Mouse (Mus musculus): ENCODE data around the gene Slc47a1.

Gene Slc47a1

DNA sequence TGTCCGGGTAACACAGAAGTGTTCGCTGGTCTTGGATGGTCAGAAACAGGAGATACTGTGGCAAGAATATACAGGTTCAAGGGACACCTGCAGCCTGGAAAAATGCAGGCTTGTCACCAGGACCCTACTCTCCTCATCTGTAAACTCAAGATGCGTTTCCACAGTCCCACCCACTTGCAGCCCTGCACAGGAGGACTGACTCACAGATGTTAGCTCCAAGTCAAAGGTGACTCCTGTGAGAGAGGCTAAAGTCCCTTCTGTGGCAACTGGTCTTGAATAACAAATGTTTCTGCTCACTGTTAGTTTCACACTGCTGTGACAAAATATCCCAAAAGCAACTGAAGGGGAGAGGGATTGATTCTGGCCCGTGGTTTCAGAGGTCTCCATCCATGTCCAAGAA lies 506 bp upstream of the Slc47a1 start:
- no peak for DNase-seq (ENCODE audit: low read depth, low spot score)

DNA sequence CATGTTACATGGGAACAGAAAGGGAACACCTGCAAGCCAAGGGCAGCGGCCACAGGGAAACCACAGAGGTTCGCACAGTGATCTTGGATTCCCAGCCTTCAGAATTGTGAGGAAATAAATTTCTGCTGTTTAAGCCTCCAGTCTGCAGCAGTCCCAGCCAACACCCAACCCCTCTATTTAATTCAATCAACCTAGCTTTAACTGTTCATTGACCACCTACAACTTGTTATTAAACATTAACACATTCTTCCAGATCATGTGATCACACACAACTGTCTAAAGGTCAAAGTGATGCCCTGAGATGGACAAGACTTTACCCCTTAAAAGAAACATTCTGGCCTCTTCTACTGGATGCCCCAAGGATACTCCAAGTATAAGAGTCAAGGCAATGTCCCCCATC lies 9.5 kb downstream of the Slc47a1 start:
- DNase-seq (ENCODE audit: low read depth, low spot score): no peak

DNA sequence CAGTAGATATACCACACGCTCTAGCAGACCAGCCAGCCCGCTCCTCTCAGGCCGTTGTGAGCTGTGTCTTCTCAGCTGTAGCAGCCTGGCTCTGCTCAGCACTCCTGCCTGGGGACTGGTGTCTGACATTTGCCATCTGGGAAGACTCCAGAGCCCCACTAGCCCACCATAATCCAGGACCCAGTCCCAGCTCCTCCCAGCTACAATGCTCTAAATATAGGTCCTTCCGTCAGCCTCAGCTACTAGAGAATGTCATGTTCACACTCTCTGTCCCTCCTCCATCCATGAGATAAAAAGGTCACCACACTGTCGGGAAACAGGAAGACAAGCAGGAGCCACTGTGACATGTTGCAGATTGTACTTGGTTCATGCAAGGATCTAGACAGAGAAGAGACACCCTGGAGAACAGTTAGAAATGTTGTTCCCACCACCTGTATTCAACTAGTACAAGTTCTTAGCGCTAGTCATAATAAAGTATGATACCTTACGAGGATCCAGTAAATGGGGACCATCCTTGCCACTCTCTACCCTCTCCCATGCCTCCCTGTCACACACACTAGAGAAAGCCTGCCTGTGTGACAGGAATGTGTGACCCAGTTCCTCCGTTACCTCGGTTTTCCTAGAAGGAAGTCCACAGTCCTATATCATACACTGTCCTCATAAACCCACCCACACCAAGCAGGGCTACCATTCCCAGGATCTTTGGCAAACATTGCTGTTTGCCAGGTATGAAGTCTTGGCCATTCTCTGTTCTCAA lies 11.4 kb downstream of the Slc47a1 start:
- DNase-seq (ENCODE audit: low read depth, low spot score): no peak

DNA sequence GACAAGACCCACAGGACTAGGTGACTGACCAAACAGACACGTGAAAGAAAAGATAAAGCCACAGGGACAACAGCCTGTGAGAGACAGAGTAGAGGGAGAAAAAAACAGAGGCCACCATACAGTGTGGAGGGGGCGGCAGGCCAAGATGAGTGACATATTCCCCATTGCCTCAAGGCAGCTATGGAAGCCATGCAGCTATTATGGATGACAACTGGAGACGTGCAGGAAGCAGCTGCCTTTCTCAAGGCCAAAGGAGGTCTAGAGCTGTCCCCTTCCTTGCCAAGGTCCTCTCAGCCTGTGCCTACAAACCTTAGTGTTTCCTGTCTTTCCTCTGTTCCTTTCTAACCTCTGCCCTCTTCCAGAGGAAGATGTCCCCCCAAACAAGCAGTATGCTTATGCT lies 12.2 kb downstream of the Slc47a1 start:
- no peak for DNase-seq (ENCODE audit: low read depth, low spot score)

DNA sequence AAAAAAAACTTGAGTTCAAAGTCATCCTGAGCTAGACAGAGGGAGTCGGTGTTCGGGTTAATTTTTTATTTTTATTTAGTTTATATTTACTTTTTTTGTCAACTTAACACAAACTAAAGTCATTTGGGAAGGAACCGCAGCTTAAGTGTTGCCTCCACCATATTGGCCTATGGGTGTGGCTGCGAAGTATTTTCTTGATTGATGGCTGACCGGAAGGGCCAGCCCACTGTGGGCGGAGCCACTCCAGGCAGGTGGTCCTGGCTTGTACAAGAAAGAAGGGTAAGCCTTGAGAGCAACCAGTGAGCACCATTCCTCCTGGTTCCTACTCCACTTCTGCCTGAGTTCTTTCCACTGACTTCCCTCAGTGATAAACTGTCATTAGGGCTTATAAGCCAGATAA lies 14.0 kb downstream of the Slc47a1 start:
- no peak for DNase-seq (ENCODE audit: low read depth, low spot score)

DNA sequence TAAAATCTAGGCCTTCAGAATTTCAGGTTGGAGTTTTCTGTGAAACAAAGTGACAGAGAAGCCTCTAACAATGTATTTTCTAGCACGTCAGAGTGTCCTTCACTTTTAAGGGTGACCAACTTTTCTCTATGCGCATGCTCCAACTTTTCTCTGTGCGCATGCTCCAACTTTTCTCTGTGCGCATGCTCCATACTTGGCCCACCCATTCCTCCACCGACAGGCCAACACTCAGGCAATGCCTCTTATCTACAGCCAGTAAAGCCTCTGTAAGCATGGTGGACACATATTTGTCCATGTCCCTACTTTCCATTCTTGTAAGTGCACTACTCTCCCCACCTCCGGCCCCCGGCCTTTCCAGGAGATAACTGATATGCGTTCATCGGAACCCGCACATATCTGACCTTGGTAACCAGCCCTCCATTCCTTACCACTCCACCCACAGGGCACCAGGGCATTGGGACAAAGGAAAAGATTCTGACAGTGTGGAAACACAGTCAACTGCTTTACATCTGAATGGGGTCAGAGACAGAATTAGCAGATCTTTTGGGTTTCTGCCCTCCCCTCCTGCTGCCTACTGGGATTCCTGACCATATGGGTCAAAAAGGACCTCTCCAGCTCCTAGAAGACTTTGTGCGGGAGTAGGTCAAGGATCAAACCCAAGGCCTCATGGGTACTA lies 16.5 kb downstream of the Slc47a1 start:
- no peak for DNase-seq (ENCODE audit: low read depth, low spot score)

DNA sequence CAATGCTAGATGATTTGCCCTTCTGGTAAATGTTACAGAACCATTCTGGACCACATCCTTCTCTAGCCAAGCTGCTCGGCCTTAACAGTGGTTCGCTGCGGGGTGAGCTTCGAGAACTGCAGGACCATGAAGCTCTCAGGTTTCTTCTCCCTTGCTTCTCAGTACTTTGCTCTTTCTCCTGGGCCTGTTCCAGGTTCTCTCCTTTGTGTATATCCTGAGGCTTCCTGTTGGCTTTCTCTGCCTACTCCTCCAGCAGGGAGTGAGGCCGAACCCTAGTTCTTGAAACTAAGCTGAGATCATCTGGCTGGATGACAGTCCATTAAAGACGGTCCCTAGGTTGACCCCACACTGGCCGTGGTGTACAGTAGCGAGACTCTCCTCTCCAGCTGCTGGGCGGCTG lies 21.5 kb downstream of the Slc47a1 start:
- DNase-seq (ENCODE audit: low read depth, low spot score): no peak

DNA sequence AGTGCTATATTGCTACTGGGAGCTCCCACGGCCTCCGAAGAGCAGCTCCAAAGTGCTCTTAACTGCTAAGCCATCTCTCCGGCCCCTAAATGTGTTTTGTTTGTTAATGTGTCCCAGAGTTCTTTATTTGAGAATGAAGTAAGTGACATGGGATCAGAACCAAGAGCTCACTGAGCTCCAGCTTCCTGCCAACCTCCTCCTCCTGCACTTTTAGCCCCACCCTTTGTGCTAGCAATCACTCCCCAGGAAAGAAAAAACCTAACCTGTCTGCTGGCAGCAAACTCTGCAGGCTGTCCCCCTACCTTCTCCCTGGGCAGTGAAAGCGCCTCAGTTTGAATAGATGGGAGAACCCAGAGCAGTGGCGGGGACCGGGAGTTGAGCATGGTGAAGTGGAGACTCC lies 22.0 kb downstream of the Slc47a1 start:
- DNase-seq (ENCODE audit: low read depth, low spot score): no peak

DNA sequence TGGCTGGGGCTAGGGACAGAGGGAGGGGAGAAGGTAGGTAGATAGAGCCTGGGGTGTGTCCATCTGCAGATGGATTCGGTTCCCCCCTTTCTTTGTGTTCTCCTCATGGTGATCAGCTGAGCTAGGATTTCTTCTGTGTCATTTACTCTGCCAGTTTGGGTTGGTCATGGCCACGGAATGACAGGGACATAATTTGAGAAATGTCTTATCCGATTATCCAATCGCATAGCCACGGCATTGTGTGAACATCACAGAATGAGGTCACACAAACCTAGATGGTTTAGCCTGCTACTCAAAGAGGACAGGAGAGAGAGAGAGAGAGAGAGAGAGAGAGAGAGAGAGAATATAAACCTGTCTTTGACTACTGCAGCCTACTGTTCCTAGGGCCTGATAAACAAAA lies 22.8 kb downstream of the Slc47a1 start:
- no peak for DNase-seq (ENCODE audit: low read depth, low spot score)

DNA sequence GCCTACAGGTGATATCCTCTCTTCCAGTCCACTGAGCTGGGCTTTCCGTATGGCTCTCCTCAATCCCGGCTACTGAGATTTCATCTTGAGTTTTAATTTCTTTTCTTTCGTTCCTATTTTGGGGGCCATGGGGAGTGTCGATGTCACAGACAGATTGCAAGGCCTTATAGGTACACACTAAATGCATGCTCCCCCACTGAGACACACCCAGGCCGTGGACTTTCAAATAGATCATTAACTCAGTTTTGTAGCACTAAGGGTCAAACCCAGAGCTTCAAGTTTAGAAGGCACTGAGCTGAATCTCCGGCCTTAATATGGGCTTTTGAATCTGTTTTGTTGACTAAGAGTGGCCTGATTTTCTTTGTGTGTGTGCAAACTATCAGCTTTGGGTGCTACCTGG lies 23.8 kb downstream of the Slc47a1 start:
- no peak for DNase-seq (ENCODE audit: low read depth, low spot score)

DNA sequence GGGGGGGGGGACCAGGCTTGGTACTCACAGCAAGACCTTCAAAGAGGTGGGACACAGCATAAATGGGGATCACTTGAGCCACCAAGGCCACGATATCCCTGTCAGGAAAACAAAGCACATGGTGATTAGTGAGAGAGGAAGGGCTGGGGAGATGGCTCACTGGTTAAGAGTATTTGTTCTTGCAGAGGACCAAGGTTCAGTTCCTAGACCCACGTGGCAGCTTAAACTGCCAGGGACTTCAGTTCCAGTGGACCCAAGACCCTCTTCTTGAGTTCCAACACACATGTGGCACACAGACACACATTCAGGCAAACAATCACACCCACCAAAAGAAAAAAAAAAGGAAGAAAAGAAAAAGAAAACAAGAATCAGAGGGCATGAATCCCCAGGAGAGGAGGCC lies 25.1 kb downstream of the Slc47a1 start:
- no peak for DNase-seq (ENCODE audit: low read depth, low spot score)

DNA sequence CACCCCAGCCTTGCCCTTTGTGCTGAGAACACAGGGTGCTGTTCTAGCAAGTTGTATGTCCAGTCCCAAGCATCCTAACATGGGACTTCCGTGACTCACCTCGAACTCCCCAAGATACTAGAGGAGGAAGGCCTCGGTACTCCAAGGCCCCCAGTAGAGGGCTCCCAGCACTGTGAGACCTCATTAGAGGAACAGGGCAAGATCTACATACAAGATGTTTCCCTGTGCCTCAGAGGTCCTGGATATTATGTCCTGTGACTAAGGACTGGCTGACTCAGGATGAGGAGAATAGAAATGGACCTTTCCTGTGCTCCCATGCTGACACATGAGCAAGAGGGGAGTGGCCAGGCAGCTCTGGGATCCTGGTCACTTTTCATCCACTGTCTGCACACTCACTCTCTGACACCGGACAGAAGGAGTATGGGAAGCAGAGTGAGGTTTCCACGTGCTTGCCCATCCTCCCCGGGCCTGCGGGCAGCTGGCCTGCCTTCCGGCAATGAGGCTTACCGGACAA lies 25.9 kb downstream of the Slc47a1 start:
- DNase-seq (ENCODE audit: low read depth, low spot score): peak; percentile 56

DNA sequence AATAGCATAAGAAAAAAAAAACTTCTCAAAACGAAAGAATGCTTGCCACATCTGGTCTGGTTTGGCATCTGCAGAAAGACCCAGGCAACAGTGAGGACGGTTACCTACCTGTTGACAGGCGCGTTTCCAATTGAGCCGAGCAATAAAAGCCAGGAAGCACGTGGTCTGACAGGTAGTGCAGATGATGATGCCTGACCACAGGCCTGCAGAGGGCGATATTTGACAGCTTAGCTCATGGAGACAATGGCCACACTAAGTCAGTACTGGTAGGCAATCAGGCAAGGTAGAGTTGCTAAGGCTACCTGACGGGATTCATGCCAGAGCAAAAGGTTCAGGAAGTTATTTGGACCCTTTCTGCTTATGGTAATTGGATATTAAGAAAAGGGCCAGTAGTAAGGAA lies 28.8 kb downstream of the Slc47a1 start:
- DNase-seq (ENCODE audit: low read depth, low spot score): peak; percentile 55

DNA sequence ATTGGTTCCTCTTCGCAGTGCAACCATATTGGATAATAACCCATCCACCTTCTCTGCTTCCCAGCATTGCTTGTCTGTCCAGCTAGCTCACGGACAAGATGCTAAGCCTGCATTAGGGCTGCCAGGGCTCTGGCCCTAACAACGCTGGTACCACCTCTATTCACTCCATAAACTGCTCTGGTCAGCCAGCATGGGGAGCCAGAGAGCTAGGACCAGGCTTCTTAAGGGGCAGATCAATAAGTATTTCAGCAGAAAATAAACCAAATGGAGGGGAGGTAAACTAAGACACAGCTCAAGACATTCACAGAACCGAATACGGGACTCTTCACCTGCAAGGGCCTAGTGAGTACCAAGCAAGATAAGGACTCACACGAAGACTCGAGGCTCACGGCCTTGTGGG lies 32.0 kb downstream of the Slc47a1 start:
- peak; percentile 3 for DNase-seq (ENCODE audit: low read depth, low spot score)

DNA sequence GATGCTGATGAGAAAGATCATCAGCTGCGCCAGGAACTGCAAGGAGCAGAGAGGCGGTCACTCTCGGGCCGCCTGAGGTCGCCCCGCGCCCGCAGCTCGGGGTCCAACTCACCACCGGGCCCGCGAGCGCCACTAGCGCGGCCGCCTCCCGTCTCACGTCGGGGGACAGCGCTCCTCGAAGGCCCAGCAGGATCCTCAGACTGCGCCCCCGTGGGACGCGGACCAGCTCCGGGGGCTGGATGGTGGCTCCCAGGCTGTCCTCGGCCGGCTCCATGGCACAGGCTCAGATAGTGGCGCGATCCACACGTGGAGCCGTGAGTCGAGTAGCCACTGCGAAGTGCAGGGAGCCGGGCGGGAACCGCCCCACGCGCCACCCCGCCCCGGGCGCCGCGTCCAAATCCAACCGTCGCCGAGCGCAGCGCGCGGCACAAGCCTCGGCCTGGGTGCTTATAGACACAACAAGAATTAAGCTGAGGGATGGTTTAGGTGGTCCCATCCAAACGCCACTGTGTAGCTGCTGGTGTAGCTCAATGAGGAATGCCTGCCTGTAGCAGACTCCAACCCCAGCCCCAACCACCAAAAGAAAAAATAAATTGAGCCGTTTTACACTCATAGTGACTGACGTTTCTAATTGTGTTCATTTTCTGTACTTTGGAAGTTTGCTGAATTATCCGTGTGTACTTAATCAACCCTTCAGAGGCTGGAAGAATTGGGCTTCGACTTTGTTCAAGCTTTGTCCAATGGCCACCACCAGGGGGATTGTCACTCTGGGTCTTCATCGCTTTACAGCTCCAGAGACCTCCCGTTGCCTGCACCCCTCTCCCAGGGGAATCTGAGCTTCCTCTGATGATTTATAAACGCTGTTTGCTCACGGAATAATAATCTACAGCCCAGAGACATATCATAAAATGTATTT lies 35.4 kb downstream of the Slc47a1 start, which contains the start of gene Slc47a2:
TSS of gene Slc47a2 (minus strand) at position 356 of the 916 bp plus-strand sequence.
- no peak for DNase-seq (ENCODE audit: low read depth, low spot score)

DNA sequence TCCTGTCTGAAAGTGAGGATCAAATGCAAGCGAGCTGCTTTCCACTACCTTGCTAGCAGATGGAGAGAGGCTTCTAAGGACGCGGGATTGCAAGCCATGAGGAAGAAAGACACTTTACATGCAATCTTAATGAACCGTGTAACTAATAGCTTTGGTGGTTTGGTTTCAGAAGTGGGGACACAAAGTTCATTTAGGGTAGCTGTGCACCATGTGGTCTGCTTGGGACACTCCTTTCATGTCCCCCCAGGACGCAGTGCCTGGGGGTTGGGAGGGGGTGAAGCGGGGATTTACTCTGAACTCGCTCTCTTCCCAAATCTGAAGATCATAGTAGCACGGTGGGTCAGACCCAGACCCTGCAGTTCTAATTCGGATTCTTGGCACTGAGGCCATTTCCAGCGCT lies 36.2 kb downstream of the Slc47a1 start:
- DNase-seq (ENCODE audit: low read depth, low spot score): no peak

DNA sequence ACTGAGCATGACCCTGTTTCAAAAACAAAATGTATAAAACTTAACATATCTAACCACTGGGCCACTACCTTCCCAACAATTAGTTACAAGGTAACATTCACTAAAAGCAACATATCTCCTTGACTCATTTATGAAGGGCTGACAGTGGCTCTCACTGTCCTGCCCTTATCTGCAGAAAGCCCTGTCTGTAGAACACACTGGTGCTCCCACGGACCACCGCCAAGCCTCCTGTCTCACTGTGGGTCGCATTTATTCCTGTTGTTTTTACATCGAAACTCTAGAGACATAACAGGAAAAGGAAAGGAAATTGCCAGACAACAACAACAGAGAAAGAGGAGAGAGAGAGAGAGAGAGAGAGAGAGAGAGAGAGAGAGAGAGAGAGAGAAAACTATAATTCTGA lies 36.9 kb downstream of the Slc47a1 start:
- DNase-seq (ENCODE audit: low read depth, low spot score): no peak

DNA sequence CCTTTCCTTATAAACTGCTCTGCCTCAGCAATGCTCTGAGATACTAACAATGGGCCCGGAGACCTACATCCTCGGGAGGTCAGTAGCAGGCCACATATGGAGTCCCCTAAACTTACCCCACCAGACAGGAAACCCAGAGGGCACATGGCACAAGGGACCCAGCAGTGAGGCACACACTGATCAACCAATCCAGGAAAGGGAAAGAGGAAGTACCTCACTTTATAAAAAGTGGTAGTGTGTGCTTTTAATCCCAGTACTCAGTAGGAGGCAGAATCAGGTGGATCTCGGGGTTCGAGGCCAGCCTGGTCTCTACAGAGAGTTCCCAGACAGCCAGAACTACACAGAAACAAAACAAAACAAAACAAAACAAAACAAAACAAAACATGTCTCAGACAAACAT lies 37.8 kb downstream of the Slc47a1 start:
- no peak for DNase-seq (ENCODE audit: low read depth, low spot score)

DNA sequence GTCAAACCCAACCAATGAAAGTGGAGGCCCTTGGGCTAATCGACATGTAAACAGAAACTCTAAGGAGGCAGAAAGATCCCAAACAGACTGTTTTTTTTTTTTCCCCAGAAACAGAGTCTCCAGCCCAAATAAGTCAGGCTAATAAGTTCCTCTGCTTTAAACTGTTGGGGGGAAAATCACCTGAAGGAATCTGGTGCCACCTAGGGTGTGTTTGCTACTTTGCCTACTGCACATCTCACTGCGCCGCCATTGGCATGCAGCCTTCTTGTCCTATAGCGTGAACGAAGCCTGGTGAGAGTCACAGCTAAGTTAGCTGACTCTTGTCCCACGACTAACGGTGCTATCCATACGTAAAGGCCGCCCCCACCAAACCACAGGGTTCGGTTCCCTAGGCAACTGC lies 40.6 kb downstream of the Slc47a1 start:
- DNase-seq (ENCODE audit: low read depth, low spot score): peak; percentile 42

DNA sequence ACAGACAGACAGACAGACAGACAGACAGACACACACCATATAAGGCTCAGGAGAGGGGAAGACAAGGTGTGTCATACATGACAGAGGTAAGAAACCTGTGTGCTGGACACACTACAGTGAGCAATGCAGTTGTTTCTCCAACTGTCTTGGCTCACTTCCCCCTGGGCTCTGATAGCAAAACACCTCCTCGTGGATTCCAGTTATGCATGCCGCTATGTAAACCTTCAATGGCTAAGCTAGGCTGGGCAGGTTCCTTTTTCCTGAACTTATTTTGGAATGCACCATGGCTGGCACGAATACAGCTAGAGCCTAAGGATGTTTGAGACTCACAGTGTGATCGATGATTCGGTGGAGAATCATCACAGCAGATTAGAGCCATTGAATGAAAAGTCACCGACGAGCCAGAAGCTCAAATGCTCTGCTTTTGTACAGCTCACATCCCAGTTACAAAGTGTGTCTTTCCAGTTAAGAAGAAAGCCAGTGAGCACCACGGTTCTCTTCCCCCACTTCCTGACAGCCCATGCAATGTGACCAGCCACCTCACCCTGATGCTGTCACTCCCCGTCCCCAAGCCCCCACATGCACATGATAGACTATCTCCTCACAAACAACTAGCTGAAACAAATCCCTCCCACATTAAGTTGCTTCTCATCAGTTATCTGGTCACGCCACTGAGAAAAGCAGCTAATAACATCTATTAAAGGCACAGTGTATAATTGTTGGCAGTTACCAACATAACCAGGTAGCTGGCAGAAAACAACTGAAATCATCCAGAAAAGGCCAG lies 57.0 kb downstream of the Slc47a1 start:
- DNase-seq (ENCODE audit: low read depth, low spot score): no peak

DNA sequence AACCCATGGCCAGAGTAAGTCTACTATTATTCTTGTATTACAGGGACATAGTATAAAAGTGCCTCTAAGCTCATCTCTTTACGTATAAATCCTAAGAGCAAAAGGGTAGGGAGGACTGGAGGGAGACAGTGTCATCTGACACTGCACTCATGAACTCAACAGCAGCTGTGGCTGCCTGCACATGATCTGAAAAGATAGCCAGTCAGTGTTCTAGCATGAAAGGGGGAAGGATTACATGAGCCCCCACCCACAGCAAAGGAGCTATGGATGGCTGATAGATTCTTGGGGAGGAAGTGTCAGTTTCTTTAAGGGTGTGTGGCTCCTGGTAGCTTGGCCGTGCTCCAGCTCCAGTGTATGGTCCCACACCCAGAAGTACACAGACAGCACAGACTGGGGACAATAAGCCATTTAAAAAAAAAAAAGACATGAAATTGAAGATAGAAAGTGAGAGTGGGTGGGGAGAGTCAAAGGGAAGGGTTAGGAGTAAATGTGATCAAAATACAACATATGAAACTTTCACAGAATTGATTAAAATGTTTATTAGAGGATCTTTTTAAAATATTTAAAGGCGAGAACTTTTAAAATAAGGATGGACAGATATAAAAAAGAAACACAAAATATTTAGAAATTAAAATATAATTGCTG lies 58.1 kb downstream of the Slc47a1 start:
- DNase-seq (ENCODE audit: low read depth, low spot score): no peak
